Mouse (Mus musculus) MEL (cell line): ENCODE measurements around the gene Xrcc1.

ENCODE experiments used
- CTCF ChIP-seq, 3 experiments: IDR thresholded peaks in 2 of 3; conservative IDR thresholded peaks in 1 of 3; 2 replicates each; pipeline ENCODE4 v1.5.1; 2011 to 2012; ENCODE audit warnings: low read length in 3 of 3, low read depth in 2 of 3, mild to moderate bottlenecking in 2 of 3, improper control_type of control experiment in 1 of 3, inconsistent platforms in 1 of 3, mixed read lengths in 1 of 3, moderate library complexity in 1 of 3; ENCODE audit not compliant: control insufficient read depth in 1 of 3, insufficient read depth in 1 of 3, poor library complexity in 1 of 3, severe bottlenecking in 1 of 3
- E2F4 ChIP-seq: IDR thresholded peaks from 2 replicates; pipeline ENCODE4 v1.6.1; 2011; ENCODE audit warnings: low read depth, low read length, improper control_type of control experiment, borderline replicate concordance
- KAT2A ChIP-seq: conservative IDR thresholded peaks from 2 replicates; pipeline ENCODE4 v1.6.1; 2012; ENCODE audit warnings: low read depth, low read length, improper control_type of control experiment, inconsistent platforms
- MAFK ChIP-seq: IDR thresholded peaks from 2 replicates; pipeline ENCODE4 v1.6.1; 2011; ENCODE audit warnings: low read depth, mild to moderate bottlenecking, low read length, improper control_type of control experiment, borderline replicate concordance
- MXI1 ChIP-seq: IDR thresholded peaks from 2 replicates; pipeline ENCODE4 v1.6.1; 2011; ENCODE audit warnings: mild to moderate bottlenecking, low read depth, low read length, improper control_type of control experiment
- NRF1 ChIP-seq: IDR thresholded peaks from 2 replicates; pipeline ENCODE4 v1.6.1; 2014; ENCODE audit warnings: low read depth, mild to moderate bottlenecking, inconsistent platforms, low read length, improper control_type of control experiment, moderate library complexity; ENCODE audit not compliant: poor library complexity, insufficient read depth, severe bottlenecking
- POLR2A ChIP-seq, 2 experiments: IDR thresholded peaks; 2 replicates each; pipeline ENCODE4 v1.6.1; 2011 to 2012; ENCODE audit warnings: low read length in 2 of 2, mild to moderate bottlenecking in 2 of 2, control low read depth in 1 of 2, improper control_type of control experiment in 1 of 2, low read depth in 1 of 2, moderate library complexity in 1 of 2; ENCODE audit not compliant: control insufficient read depth in 1 of 2, insufficient read depth in 1 of 2, poor library complexity in 1 of 2
- ZC3H11A ChIP-seq: IDR thresholded peaks from 2 replicates; pipeline ENCODE4 v1.6.1; 2012; ENCODE audit warnings: low read depth, mild to moderate bottlenecking, inconsistent platforms, low read length, improper control_type of control experiment

GRCm38 (mm10) chr7:24528861-24529260 is 17.2 kb upstream of the Xrcc1 start:
- TF ChIP-seq POLR2A (IDR thresholded peaks at IDR 0.05; ENCODE audit: control insufficient read depth in 1 of 2, insufficient read depth in 1 of 2, low read depth in 1 of 2, low read length in 2 of 2, poor library complexity in 1 of 2) (no peak), CTCF (IDR thresholded peaks at IDR 0.05 in 2 of 3, conservative IDR thresholded peaks at IDR 0.05 in 1 of 3; ENCODE audit: control insufficient read depth in 1 of 3, insufficient read depth in 1 of 3, low read depth in 2 of 3, low read length in 3 of 3, poor library complexity in 1 of 3, severe bottlenecking in 1 of 3) (no peak), E2F4 (no peak), KAT2A (peak; percentile 46; the same call in 1 of the 2 replicates), MAFK (peak; percentile 94), MXI1 (peak; percentile 69; the same call in 1 of the 2 replicates), ZC3H11A (no peak), NRF1 (no peak)
